Mouse (Mus musculus): ENCODE measurements around the gene Drg1.
"Not testable (repeated sequence)": the region's sequence is repeated elsewhere in the genome, so short reads cannot be mapped to it uniquely, and the experiment has no call there.

Drg1 gene

DNA sequence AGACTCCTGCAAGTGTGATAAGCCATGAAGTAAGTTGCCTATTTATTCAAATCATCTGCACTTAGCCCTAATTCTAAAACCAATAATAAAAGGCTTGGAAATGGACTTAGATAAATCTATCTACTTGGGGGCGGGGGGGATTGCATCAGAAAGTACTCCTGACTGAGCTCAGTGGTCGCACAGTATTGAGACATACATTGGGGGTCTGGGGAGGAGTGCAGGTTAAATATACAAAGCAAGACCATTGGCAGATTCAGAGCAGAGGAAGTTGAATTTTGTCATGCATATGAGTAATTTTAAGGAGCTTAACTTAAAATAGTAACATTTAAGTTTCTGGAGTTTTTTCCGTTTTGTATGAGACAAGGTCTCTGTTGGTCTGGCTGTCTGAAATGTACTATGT, 34.0 kb downstream of the Drg1 start:
- DNase-seq (ENCODE audit: extremely low read depth, insufficient read length, low spot score): no peak

- no peak for DNase-seq (ENCODE audit: extremely low read depth, insufficient read length, low spot score)
These were observed 39.1 kb downstream of the Drg1 start for GRCm38 (mm10) chr11:3227113-3227512.

DNA sequence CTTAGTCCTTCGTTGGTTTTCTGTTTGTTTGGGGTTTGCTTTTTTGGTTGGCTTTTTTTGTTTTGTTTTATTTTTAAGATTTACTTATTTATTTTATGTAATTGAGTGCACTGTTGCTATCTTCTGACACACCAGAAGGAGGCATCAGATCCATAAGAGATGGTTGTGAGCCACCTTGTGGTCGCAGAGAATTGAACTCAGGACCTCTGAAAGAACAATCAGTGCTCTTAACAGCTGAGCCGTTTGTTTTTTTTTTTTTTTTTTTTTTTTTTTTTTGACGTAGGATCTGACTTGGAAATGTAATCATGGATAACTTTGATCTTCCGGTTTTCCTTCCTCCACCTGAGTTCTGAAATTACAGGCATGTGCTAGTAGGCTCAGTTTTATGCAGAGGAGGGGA, 43.1 kb downstream of the Drg1 start:
- DNase-seq (ENCODE audit: extremely low read depth, insufficient read length, low spot score): no peak

DNA sequence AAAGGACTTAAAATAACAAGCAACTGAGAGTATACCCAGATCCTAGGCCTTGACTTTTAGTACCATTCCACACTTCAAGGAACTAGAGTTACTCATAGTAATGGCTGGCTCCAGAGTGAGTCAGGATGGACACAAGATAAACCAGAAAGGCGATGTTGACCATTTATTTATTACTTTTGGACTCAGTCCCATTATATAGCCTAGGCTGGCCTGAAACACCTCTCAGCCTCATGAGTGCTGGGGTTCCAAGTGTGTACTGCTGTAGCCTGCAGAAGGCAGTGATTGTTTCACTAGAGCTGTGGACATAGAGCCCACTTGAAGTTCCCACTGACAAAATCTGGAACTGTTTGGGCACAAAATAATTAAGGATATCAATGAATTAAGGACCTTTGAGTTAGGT, 53.7 kb downstream of the Drg1 start:
- no peak for DNase-seq (ENCODE audit: extremely low read depth, insufficient read length, low spot score)

DNA sequence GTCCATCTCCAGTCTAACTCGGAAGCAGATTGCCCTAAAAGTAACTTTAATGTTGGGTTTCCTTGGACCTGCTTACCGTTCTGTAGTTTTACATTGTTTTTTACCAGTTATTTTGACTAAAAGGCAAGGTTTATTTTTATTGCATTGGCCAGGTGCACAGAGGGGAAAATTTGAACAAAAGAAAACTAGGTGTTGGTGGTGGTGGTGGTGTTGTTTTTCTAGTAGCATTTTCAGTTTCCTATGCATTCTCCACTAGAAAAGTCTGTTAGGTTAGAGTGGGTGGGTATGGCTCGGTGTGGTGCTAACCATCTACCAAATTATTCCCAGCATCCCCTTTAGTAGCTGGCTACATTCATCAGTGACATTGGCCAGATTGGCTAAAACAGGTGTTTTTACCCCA, 59.4 kb downstream of the Drg1 start:
- no peak for DNase-seq (ENCODE audit: extremely low read depth, insufficient read length, low spot score)

DNA sequence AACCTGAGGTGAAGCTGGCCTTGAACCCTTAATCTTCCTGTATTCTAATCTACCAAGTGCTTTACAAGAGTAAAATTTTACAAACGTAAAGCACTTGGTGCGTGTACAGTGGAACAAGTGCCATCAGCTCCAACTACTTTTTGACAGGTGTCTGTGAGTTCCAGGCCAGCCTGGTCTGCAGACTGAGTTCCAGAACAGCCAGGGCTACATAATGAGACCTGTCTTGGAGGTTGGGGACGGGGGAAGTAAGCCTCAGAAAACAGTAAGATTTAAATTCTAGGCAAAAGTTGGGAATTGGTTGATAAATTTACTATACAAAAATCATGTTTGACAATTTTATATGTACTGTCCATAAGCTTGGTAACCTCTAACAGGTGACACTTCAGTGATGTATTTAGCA, 61.0 kb downstream of the Drg1 start:
- DNase-seq (ENCODE audit: extremely low read depth, insufficient read length, low spot score): no peak

DNA sequence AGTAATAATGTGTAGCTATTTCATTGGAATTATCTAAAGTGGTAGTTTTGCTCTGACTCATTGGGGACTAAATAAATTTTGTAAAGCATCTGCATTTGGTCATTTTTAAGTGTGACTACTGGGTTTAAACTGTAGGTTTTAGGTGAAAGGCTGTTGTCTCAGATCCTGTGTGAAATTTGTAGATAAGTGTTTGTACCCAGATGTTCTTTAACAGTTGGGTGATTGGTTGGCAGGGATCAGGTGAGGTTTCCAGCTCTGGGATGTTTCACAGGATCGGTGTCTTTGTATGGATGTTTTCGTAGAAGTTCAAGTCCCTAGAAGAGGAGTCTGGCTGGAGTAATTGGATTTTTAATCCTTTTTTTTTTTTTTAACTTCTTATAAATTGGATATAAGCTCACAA, 62.4 kb downstream of the Drg1 start:
- DNase-seq (ENCODE audit: extremely low read depth, insufficient read length, low spot score): no peak

- peak; percentile 76 for DNase-seq (ENCODE audit: extremely low read depth, insufficient read length, low spot score)
These were observed 63.3 kb downstream of the Drg1 start for GRCm38 (mm10) chr11:3202781-3203441.

DNA sequence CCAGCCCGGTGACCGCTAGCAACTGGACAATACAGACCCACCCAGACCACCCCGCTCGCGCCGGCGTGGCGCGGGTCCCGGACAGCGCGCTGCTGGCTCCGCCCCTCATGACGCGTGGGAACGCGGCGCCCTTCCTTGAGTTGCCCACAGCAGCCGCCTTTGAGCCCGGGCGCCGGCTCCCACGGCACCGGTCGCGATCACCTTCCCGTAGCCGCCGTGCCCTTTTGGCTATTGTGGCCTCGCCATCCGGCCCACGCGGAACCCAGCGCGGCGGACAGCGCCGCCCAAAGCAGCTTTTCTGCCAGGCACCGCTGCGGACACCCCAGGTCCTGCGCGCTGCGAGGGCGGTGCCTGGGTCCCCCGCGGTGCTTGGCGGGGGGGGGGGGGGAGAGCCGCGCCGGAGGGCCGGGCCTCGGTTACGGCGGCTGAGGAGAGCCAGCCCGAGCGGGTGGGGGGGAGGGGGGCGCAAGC, 63.9 kb downstream of the Drg1 start, which contains the start of gene Eif4enif1:
Gene Eif4enif1, plus strand, starts transcription at position 162 of the 471 bp plus-strand sequence.
- peak; percentile 96 for DNase-seq (ENCODE audit: extremely low read depth, insufficient read length, low spot score)

- no peak for DNase-seq (ENCODE audit: extremely low read depth, insufficient read length, low spot score)
These were observed 64.6 kb downstream of the Drg1 start for GRCm38 (mm10) chr11:3201326-3202230.

DNA sequence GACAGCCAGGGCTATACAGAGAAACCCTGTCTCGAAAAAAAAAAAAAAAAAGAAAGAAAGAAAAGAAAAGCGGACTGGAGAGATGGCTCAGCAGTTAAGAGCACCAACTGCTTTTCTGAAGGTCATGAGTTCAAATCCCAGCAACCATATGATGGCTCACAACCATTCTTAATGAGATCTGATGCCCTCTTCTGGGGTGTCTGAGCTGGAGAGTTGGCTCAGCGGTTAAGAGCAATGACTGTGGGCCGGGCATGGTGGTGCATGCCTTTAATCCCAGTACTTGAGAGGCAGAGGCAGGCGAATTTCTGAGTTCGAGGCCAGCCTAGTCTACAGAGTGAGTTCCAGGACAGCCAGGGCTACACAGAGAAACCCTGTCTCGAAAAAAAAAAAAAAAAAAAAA, 65.6 kb downstream of the Drg1 start:
- DNase-seq (ENCODE audit: extremely low read depth, insufficient read length, low spot score): not testable (repeated sequence)

- DNase-seq (ENCODE audit: extremely low read depth, insufficient read length, low spot score): no peak
These were observed 72.9 kb downstream of the Drg1 start, which contains the start of gene Sfi1 for GRCm38 (mm10) chr11:3193363-3193762. Sfi1 (minus strand) TSS chr11:3193463.

DNA sequence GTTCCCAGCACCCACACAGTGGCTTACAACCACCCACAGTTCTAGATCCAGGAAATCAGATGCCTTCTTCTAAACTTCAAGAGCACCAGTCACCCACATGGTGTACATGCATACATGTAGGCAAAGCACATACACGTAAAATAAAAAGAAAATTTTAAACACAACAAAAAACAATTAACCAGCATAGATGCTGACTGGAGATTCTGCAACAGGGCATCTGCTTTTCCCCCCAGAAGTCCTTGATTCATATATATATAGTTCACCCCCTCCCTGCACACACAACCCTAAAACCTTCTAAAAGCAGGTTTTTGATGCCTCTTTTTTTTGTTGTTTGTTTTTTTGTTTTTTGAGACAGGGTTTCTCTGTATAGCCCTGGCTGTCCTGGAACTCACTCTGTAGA, 83.5 kb downstream of the Drg1 start:
- not testable (repeated sequence) for DNase-seq (ENCODE audit: extremely low read depth, insufficient read length, low spot score)

GRCm38 (mm10) chr11:3181971-3182370, 84.2 kb downstream of the Drg1 start:
- DNase-seq (ENCODE audit: extremely low read depth, insufficient read length, low spot score): not testable (repeated sequence)

DNA sequence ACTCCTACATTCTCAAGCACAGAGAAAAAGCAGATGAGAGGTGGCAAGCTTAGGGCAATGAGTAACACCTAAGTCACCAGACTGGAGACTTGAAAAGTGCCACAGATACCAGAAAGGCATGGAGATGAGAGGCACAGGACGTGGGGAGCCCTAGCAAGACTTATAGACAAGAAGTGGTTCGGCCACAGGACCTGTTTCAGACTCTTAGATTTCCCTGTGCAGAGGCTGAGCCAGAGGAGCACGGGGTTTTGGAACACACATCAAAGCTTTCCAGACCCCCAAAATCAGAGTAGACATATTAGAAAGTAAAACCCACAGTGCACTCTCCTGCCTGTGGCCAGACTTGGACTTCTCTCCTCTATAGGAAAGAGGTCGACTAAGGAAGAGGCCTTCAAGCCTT, 85.0 kb downstream of the Drg1 start:
- DNase-seq (ENCODE audit: extremely low read depth, insufficient read length, low spot score): peak; percentile 52

DNA sequence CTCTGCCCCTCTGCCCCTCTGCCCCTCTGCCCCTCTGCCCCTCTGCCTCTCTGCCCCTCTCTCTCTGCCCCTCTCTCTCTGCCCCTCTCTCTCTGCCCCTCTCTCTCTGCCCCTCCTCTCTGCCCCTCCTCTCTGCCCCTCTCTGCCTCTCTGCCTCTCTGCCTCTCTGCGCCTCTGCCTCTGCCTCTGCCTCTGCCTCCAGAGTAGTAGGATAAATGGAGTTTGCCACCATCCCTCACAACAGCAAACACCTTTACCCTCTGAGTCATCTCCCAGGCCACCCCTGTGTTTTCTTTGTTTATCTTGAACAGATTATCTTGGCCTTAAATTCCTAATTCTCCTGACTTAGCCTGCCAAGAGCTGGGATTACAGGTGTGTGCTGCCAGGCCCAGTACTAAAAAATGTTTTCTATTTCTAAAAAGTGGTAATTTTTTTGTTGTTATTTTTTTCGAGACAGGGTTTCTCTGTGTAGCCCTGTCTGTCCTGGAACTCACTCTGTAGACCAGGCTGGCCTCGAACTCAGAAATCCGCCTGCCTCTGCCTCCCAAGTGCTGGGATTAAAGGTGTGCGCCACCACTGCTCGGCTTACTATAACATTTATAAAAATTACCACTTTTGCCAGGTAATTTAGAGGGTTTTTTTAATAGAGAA, 85.6 kb downstream of the Drg1 start:
- not testable (repeated sequence) for DNase-seq (ENCODE audit: extremely low read depth, insufficient read length, low spot score)

- DNase-seq (ENCODE audit: extremely low read depth, insufficient read length, low spot score): not testable (repeated sequence)
These were observed 86.5 kb downstream of the Drg1 start for GRCm38 (mm10) chr11:3179726-3180092.

- DNase-seq (ENCODE audit: extremely low read depth, insufficient read length, low spot score): not testable (repeated sequence)
These were observed 87.1 kb downstream of the Drg1 start for GRCm38 (mm10) chr11:3178968-3179725.

DNA sequence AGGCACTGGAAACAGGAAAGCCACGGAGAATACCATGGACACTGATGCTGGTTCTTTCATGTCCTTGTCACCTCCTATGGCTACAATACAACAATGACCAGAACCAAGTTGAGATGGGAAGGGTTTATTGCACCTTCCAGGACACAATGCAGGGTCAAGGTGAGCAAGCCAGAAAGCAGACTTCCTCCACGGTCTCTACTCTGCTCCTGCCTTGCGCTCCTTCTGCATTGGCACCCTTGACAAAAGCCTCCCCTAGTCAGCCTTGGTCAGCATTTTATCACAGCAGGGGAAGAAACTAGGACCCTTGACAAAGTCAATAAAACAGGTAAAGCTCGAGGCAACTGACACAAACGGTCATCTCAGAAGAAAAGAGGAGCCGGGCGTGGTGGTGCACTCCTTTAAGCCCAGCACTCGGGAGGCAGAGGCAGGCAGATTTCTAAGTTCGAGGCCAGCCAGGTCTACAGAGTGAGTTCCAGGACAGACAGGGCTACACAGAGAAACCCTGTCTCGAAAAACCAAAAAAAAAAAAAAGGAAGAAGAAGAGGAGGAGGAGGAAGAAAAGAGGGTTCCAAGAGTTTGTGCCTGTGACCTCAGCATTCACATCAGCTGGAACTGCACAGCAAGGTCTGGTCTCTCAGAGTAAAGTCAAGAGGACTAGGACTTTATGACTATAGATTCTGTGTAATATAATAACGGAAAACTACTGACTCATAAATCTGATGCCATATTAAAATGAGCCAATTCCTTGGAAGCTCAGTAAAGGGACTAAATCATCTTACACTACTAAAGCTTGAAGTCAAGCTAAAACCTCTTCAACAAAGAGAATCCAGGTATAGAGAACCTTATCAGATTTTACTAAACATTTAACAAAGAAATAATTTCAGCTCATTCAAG, 92.5 kb downstream of the Drg1 start:
- DNase-seq (ENCODE audit: extremely low read depth, insufficient read length, low spot score): not testable (repeated sequence)

Data from 3134 (cell line).